Mouse (Mus musculus): ENCODE measurements around the gene Rnd3. TPM values are rescaled to one million over a fixed set of nuclear protein-coding genes. Genes with fewer than 3 reads are reported as not detected.
A peak's percentile ranks its signal among the peaks of the same experiment; 100 is the strongest.

Rnd3 gene
- total RNA-seq (2014; rRNA removed) (70.4 and 73.9 TPM in 2 replicates), polyA plus RNA-seq (2015; fragmentation: Nextera tagmentation; extraction: Ambion mirVana) (81.1 and 88.9 TPM in 2 replicates)

DNA sequence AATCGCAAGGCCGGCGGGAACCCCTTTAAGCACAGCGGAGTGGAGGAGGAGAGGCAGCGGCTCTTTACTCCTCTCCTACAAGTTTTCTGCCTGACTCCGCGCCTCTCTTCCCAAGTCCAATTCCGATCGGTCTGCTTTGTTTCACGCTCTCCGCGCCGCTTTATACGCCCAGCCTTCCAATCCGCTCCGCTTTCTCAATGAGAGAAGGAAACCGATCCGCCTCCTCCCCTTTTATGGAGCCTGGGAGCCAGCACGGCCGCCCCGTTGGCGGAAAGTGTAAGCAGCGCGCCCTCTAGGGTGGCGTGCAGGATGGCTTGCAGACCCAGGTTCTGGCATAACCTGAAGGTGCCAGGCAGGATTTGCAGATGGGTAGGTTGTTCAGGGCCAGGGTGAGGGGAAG lies at the start of gene Rnd3:
Gene Rnd3, minus strand, starts transcription at position 137 of the 400 bp plus-strand sequence.
- Histone ChIP-seq H3K9ac (replicated peaks; ENCODE audit: low read length, poor library complexity, severe bottlenecking) (peak within 1 kb of the TSS; percentile 88), H3K4me2 (ENCODE audit: low read depth, low read length, poor library complexity, severe bottlenecking) (peak within 1 kb of the TSS; percentile 73), H3K9me3 (ENCODE audit: low read length) (no peaks in the 10 kb centered on the region), H3K4me3 (ENCODE audit: low read depth, low read length) (peak within 1 kb of the TSS; percentile 87), H3K4me1 (ENCODE audit: insufficient read depth, low read length) (no peaks in the 10 kb centered on the region), H3K36me3 (ENCODE audit: insufficient read depth, low read length) (no peaks in the 10 kb centered on the region), H3K27me3 (ENCODE audit: insufficient read depth, low read length) (no peaks in the 10 kb centered on the region), H3K27ac (ENCODE audit: low read depth, low read length) (peak within 1 kb of the TSS; percentile 87)
- ATAC-seq (ENCODE audit: low FRiP score) (peak; percentile 79), DNase-seq (ENCODE audit: low spot score) (peak; percentile 98)
- peak; percentile 91 for TF ChIP-seq CTCF (IDR thresholded peaks at IDR 0.05)
- WGBS = under 1% methylated on average over 25 of the region's 25 CpGs

- Histone ChIP-seq H3K9ac (replicated peaks; ENCODE audit: low read length, poor library complexity, severe bottlenecking) (no peak overlapping the region), H3K4me1 (ENCODE audit: insufficient read depth, low read length) (no peaks in the 10 kb centered on the region), H3K36me3 (ENCODE audit: insufficient read depth, low read length) (no peaks in the 10 kb centered on the region), H3K4me2 (ENCODE audit: low read depth, low read length, poor library complexity, severe bottlenecking) (no peak overlapping the region), H3K27me3 (ENCODE audit: insufficient read depth, low read length) (no peaks in the 10 kb centered on the region), H3K9me3 (ENCODE audit: low read length) (no peaks in the 10 kb centered on the region), H3K4me3 (ENCODE audit: low read depth, low read length) (no peak overlapping the region), H3K27ac (ENCODE audit: low read depth, low read length) (no peak overlapping the region)
- TF ChIP-seq CTCF (IDR thresholded peaks at IDR 0.05) = peak; percentile 11; the same call in 1 of the 2 replicates
- DNase-seq (ENCODE audit: low spot score) (no peak), ATAC-seq (ENCODE audit: low FRiP score) (no peak)
- 71% methylated on average over 2 of the region's 2 CpGs for WGBS
These were observed 43.4 kb upstream of the Rnd3 start for GRCm38 (mm10) chr2:51192319-51192718.

- no peak overlapping the region for H3K4me2 ChIP-seq (ENCODE audit: low read depth, low read length, poor library complexity, severe bottlenecking)
- H3K36me3 ChIP-seq (ENCODE audit: insufficient read depth, low read length) = no peaks in the 10 kb centered on the region
- H3K9ac ChIP-seq (replicated peaks; ENCODE audit: low read length, poor library complexity, severe bottlenecking) = no peak overlapping the region
- no peak overlapping the region for H3K27ac ChIP-seq (ENCODE audit: low read depth, low read length)
- no peak for DNase-seq (ENCODE audit: low spot score)
- TF ChIP-seq CTCF (IDR thresholded peaks at IDR 0.05) = no peak
- H3K4me1 ChIP-seq (ENCODE audit: insufficient read depth, low read length) = no peaks in the 10 kb centered on the region
- H3K9me3 ChIP-seq (ENCODE audit: low read length) = no peaks in the 10 kb centered on the region
- ATAC-seq (ENCODE audit: low FRiP score) = no peak
- WGBS = 94% methylated on average over 2 of the region's 2 CpGs
- H3K27me3 ChIP-seq (ENCODE audit: insufficient read depth, low read length) = no peaks in the 10 kb centered on the region
- no peak overlapping the region for H3K4me3 ChIP-seq (ENCODE audit: low read depth, low read length)
These were observed 36.9 kb upstream of the Rnd3 start for GRCm38 (mm10) chr2:51185762-51186161.

DNA sequence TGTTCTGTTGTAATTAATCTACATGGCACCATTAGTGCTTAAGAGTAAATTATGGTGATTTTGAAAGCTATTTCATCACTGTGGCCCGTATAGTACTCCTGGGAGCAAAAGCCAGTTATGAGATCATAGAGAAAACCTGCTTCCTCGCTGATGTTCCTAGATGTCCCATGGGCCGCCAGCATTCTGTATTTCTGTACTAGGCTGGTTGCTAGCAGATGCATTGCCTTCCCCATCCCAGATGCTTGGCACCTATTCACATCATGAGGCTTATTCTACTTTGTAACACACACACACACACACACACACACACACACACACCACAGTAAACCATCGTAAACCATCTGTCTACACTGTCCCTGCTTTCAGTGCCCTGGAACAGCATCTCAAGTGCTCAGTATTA lies 34.1 kb upstream of the Rnd3 start:
- H3K9me3 ChIP-seq (ENCODE audit: low read length) = no peaks in the 10 kb centered on the region
- no peak for TF ChIP-seq CTCF (IDR thresholded peaks at IDR 0.05)
- no peak overlapping the region for H3K27ac ChIP-seq (ENCODE audit: low read depth, low read length)
- H3K36me3 ChIP-seq (ENCODE audit: insufficient read depth, low read length) = no peaks in the 10 kb centered on the region
- WGBS = 89% methylated on average over 4 of the region's 4 CpGs
- no peak overlapping the region for H3K4me3 ChIP-seq (ENCODE audit: low read depth, low read length)
- no peak overlapping the region for H3K4me2 ChIP-seq (ENCODE audit: low read depth, low read length, poor library complexity, severe bottlenecking)
- no peak overlapping the region for H3K9ac ChIP-seq (replicated peaks; ENCODE audit: low read length, poor library complexity, severe bottlenecking)
- no peaks in the 10 kb centered on the region for H3K27me3 ChIP-seq (ENCODE audit: insufficient read depth, low read length)
- ATAC-seq (ENCODE audit: low FRiP score) (no peak), DNase-seq (ENCODE audit: low spot score) (no peak)
- H3K4me1 ChIP-seq (ENCODE audit: insufficient read depth, low read length) = no peaks in the 10 kb centered on the region

DNA sequence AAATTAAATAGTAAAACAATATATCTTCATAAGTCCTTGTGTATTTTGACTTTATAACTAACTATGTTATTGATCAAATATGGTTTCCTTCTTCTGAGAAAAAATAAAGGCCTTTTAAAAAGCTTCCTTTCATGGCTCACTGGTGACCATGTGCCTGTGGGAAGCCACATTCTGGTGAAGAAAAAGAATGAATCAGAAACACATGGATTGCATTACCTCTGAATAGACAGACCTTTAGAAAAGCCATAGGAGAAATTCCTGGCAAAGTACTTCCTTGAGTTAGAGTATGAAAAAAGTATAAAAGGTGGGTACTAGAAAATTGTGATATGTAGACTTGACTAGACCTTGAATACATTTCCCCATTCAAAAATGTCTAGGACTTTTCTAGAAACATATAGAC lies 32.5 kb upstream of the Rnd3 start:
- no peak overlapping the region for H3K9ac ChIP-seq (replicated peaks; ENCODE audit: low read length, poor library complexity, severe bottlenecking)
- ATAC-seq (ENCODE audit: low FRiP score) (no peak), DNase-seq (ENCODE audit: low spot score) (no peak)
- no peaks in the 10 kb centered on the region for H3K9me3 ChIP-seq (ENCODE audit: low read length)
- no peaks in the 10 kb centered on the region; the same call in 1 of the 2 replicates for H3K4me1 ChIP-seq (ENCODE audit: insufficient read depth, low read length)
- H3K27me3 ChIP-seq (ENCODE audit: insufficient read depth, low read length) = no peaks in the 10 kb centered on the region
- H3K4me3 ChIP-seq (ENCODE audit: low read depth, low read length) = no peak overlapping the region
- no peak for TF ChIP-seq CTCF (IDR thresholded peaks at IDR 0.05)
- no peak overlapping the region for H3K27ac ChIP-seq (ENCODE audit: low read depth, low read length)
- no peak overlapping the region for H3K4me2 ChIP-seq (ENCODE audit: low read depth, low read length, poor library complexity, severe bottlenecking)
- no peaks in the 10 kb centered on the region for H3K36me3 ChIP-seq (ENCODE audit: insufficient read depth, low read length)

DNA sequence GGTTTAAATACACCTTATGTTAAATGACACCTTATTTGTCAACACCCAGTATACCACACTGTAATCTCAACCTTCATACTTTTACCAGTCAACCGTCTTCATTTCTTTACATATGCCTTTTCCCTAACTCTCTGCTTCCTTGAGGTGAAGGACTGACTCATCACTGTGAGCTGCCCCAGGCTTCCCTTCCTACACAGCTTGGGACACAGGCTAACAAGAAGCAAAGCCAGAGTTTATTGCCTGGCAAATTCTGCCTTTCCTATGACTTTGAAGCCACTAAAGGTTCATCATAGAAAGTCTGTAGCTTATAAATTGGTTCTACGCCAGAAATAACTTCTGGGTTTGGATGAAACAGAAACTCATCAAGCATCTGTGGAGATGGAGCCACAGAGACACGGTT lies 30.2 kb upstream of the Rnd3 start:
- TF ChIP-seq CTCF (IDR thresholded peaks at IDR 0.05) = no peak
- ATAC-seq (ENCODE audit: low FRiP score) (no peak), DNase-seq (ENCODE audit: low spot score) (no peak)
- H3K4me1 ChIP-seq (ENCODE audit: insufficient read depth, low read length) = no peaks in the 10 kb centered on the region; the same call in 1 of the 2 replicates
- 82% methylated on average over 3 of the region's 3 CpGs for WGBS
- no peak overlapping the region for H3K4me2 ChIP-seq (ENCODE audit: low read depth, low read length, poor library complexity, severe bottlenecking)
- H3K9ac ChIP-seq (replicated peaks; ENCODE audit: low read length, poor library complexity, severe bottlenecking) = no peak overlapping the region
- no peaks in the 10 kb centered on the region for H3K36me3 ChIP-seq (ENCODE audit: insufficient read depth, low read length)
- no peak overlapping the region for H3K4me3 ChIP-seq (ENCODE audit: low read depth, low read length)
- no peaks in the 10 kb centered on the region for H3K27me3 ChIP-seq (ENCODE audit: insufficient read depth, low read length)
- no peak overlapping the region for H3K27ac ChIP-seq (ENCODE audit: low read depth, low read length)
- H3K9me3 ChIP-seq (ENCODE audit: low read length) = no peaks in the 10 kb centered on the region
